Mouse (Mus musculus) bone marrow, adult 2 months (tissue): ENCODE measurements around the gene Tmtc4. TPM values are rescaled to one million over a fixed set of nuclear protein-coding genes. Genes with fewer than 3 reads are reported as not detected.

ENCODE experiments used
- H3K27ac ChIP-seq: fragments of 200-500 bp; 2 replicates; pipeline ENCODE4 v1.5.1; 2012; ENCODE audit warnings: low read depth, mild to moderate bottlenecking, control low read depth, inconsistent platforms, low read length; ENCODE audit not compliant: control insufficient read depth, poor library complexity, insufficient read depth
- H3K4me1 ChIP-seq: fragments of 200-500 bp; 2 replicates; pipeline ENCODE4 v1.6.1; 2011; ENCODE audit warnings: low read length; ENCODE audit not compliant: control insufficient read depth, insufficient read depth
- H3K4me3 ChIP-seq: fragments of 200-500 bp; replicated peaks from 2 replicates; pipeline ENCODE3; 2011; ENCODE audit warnings: mild to moderate bottlenecking, low read depth, low read length, control low read depth; ENCODE audit not compliant: control insufficient read depth
- CTCF ChIP-seq: fragments of 200-500 bp; IDR thresholded peaks from 2 replicates; pipeline ENCODE4 v1.5.1; 2011; ENCODE audit warnings: low read length, control low read depth; ENCODE audit not compliant: control insufficient read depth, insufficient read depth
- POLR2A ChIP-seq: fragments of 200-500 bp; IDR thresholded peaks from 2 replicates; pipeline ENCODE4 v1.6.1; 2011; ENCODE audit warnings: low read depth, mild to moderate bottlenecking, control low read depth, low read length, borderline replicate concordance; ENCODE audit not compliant: control insufficient read depth
- WGBS: fragments of 180-500 bp; shearing (Covaris S2); methylation state at CpG from one replicate; pipeline ENCODE4 v1.1.7; 2018; 5-methylcytosine and 5-hydroxymethylcytosine counted together
- polyA plus RNA-seq: library from polyadenylated mRNA; stranded (reverse); fragments of >200 nt; gene quantifications from 2 replicates; pipeline ENCODE4 v1.2.4, GENCODE M21; 2011; ENCODE audit warnings: low replicate concordance; ENCODE audit not compliant: missing spikeins, insufficient read depth, insufficient read length

Tmtc4 gene
- 3.4 TPM in 1 of 2 replicates, not detected in the other for polyA plus RNA-seq

DNA sequence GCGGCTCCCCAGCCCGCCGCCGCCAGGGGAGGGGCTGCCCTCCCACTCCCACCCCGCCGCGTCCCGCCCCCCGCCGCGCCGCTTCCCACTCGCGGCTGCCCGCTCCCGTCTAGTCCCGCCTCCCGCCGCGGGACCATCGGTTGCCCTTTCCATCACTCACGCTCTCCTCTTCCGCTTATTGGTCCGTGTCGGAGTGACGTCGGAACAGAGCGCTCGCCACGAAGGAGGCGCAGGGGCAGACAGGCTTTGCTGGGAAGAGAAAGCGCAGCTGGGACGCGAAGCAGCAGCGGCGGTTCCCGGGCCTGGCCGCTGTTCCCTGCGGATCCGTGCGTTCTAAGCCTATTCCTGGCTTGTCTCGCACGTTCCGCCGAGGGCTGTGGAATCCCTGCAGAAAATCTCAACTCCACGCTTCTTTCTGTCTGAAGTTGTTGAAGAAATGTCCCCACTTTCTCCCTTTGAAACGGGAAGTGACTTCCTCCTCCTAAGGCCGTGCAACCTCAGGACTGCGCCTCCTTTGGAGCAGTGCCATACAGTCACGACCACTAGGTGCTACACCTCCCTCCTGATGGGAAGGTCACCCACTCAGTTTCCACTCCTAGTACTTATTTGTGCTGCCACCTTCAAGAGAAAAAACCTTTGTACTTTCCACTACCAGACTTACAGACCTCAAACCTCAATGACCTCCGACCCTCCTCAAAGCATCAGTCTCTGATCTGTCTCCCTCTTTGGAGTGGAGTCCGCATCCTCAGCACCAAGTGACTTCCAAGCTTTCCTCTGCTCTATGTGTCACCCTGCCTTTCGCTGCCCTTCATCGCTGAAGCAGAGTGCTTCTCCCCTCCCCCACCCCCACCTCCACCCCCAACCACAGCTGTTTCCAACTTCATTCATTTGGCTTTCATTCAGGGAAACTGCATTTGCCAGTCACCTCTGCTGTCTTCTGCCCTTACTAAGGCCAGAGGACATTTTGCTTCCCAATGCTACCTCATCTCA, at the start of gene Tmtc4:
TSS of gene Tmtc4 (minus strand) at position 810 of the 990 bp plus-strand sequence.
- H3K4me1 ChIP-seq, result no peaks in the 10 kb centered on the region; the same call in 1 of the 2 replicates
- under 1% methylated on average over 50 of the region's 54 CpGs for WGBS
- TF ChIP-seq POLR2A (peak; percentile 87), CTCF (no peak)
- H3K27ac ChIP-seq, result peak within 1 kb of the TSS; percentile 73
- peak within 1 kb of the TSS; percentile 83 for H3K4me3 ChIP-seq

DNA sequence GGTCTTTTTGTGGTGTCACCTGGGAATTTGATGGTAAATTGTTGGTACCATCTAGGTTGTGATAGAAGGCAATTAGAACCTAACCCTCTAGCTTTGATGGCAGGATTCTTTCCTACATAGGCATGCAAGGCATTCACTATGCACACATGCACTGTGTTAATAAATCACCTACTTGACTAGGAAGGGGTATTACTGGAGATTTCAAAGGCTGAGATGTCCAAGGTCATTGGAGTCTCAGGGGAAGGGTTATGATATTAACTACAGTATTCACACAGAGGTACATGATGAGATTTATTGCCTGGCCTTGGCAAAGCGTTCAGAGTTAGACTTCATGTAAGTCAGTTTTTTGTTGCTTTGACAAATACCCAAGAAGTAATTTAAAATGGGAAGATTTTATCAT, 48.6 kb upstream of the Tmtc4 start:
- 82% methylated on average over 1 of the region's 1 CpGs for WGBS
- H3K4me3 ChIP-seq, result no peak overlapping the region
- H3K27ac ChIP-seq, result no peak overlapping the region
- H3K4me1 ChIP-seq, result no peaks in the 10 kb centered on the region
- TF ChIP-seq POLR2A, result no peak
- no peak for TF ChIP-seq CTCF

DNA sequence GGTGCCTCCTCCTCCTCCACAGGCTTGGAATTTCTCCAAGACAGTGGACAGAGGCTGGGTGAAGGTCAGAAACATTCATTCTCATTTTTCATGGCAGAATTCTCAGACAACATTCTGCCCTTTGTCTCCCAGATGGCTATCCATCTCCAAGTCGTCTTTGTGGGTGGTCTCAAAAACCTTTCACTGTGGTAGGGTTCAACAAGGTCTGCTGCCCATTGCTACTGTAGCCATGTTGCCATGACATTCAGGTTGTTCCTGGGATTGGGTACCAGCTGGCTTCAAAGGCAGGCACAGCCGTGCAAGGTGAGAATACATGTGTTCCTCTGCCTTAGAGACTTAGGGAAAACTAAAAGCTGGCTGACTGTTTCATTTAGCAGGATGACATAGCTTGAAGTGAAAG, 44.0 kb upstream of the Tmtc4 start:
- Histone ChIP-seq H3K27ac (no peak overlapping the region), H3K4me1 (no peaks in the 10 kb centered on the region), H3K4me3 (no peak overlapping the region)
- no peak for TF ChIP-seq CTCF
- TF ChIP-seq POLR2A, result no peak
- WGBS, result 65% methylated on average over 2 of the region's 2 CpGs

DNA sequence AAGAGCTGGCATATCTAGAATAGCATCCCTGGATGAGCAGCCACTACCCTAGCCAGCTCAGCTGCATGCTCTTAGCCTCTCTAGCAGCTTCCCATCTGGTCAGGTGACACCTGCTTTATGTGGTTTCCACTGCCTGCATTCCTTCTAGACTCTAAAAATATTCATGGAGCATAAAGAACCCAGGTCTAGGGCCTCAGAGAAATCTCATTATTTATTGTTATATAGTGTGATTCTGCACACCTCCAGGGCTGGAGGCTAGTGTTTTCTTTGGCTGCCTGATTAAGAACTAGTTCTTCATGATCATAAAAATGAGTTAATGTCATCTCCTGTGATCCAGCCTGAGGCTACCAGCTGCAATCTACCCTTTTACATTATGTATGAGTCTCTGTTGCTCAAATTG, 39.1 kb upstream of the Tmtc4 start:
- TF ChIP-seq CTCF (no peak), POLR2A (no peak)
- no peak overlapping the region for H3K27ac ChIP-seq
- H3K4me3 ChIP-seq, result no peak overlapping the region
- H3K4me1 ChIP-seq, result no peaks in the 10 kb centered on the region

DNA sequence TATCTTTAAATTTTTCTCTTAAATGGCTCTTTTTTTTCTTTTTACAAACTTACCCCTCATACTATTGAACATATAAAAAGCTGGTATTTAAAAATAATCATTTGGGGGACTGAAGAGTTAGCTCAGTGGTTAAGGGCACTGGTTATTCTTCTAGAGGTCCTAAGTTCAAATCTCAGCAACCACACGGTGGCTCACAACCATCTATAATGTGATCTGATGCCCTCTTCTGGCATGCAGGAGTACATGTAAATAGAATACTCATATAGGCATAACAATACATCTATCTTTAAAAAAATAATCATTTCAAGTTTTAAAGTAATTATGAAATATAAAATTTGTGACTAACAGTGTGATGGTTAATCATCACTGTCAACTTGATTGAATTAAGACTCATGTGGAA, 32.5 kb upstream of the Tmtc4 start:
- WGBS, result 76% methylated on average over 1 of the region's 1 CpGs
- Histone ChIP-seq H3K4me3 (no peak overlapping the region), H3K27ac (no peak overlapping the region), H3K4me1 (no peaks in the 10 kb centered on the region)
- no peak for TF ChIP-seq CTCF
- TF ChIP-seq POLR2A, result no peak

DNA sequence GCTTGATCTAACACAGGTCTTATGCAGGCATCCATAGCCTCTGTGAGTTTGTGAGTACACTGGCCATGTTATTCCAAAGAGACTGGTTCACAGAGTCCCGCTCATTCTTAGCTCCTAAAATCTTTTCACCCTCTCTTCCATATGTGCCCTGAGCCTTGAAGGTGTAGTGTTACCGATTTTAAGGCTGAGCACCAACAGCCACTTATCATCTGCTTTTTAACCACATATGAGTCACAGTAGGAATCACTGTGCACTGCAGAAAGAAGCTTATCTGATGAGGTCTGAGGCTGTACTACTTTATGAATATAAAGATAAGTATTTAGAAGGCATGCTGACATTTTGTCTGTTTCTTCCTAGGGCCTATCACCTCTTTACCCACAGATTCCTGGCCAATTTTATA, 31.9 kb upstream of the Tmtc4 start:
- Histone ChIP-seq H3K4me1 (no peaks in the 10 kb centered on the region), H3K27ac (no peak overlapping the region), H3K4me3 (no peak overlapping the region)
- no peak for TF ChIP-seq POLR2A
- TF ChIP-seq CTCF, result no peak
- 70% methylated on average over 2 of the region's 2 CpGs for WGBS

- no peak overlapping the region for H3K27ac ChIP-seq
- WGBS, result 79% methylated on average over 18 of the region's 18 CpGs
- TF ChIP-seq CTCF (no peak), POLR2A (no peak)
- no peaks in the 10 kb centered on the region for H3K4me1 ChIP-seq
- H3K4me3 ChIP-seq, result no peak overlapping the region
Observed at GRCm38 (mm10) chr14:123009108-123010018, 25.5 kb upstream of the Tmtc4 start.

DNA sequence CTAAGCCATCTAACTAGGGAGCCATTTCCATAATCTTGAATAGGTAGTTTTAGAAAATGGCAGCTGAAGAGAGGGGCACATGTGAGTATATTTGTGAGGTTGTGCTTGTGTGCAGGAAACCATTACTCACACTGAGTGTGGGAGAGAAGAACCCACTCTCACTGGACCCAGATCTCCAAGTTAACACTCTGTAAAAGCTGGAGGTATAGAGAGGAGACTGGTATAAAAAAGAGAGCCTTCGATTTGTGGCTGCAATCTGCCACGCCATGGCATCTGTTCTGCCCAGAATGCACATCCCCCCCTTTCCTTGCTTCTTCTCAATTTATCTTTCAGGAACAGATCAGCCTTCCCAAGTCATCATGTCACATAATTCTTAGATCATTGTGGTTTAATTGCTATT, 24.8 kb upstream of the Tmtc4 start:
- H3K4me3 ChIP-seq, result no peak overlapping the region
- H3K27ac ChIP-seq, result no peak overlapping the region
- WGBS, result 81% methylated on average over 2 of the region's 2 CpGs
- H3K4me1 ChIP-seq, result no peaks in the 10 kb centered on the region
- TF ChIP-seq CTCF (no peak), POLR2A (no peak)
